Mouse (Mus musculus) heart, postnatal 25 days (tissue): ENCODE data around the gene Ldhc. TPM values are rescaled to one million over a fixed set of nuclear protein-coding genes. Genes with fewer than 3 reads are reported as not detected.
"Not testable (repeated sequence)": the region's sequence is repeated elsewhere in the genome, so short reads cannot be mapped to it uniquely, and the experiment has no call there.

Experiments used
- DNase-seq: peaks from one replicate; pipeline ENCODE4 v3.0.0; 2022; ENCODE audit warnings: low spot score
- intact Hi-C: fragments of 180-260 bp; cut with DNase I; formaldehyde crosslinking; loops from one replicate; pipeline ENCODE4 v1.15.1; 2025
- total RNA-seq, 2 experiments: library from RNA; stranded (reverse); gene quantifications; 2 replicates each; pipeline ENCODE4 v1.2.3; 2021

Ldhc gene
- total RNA-seq, 2 experiments from 2014 or later, result not detected

DNA sequence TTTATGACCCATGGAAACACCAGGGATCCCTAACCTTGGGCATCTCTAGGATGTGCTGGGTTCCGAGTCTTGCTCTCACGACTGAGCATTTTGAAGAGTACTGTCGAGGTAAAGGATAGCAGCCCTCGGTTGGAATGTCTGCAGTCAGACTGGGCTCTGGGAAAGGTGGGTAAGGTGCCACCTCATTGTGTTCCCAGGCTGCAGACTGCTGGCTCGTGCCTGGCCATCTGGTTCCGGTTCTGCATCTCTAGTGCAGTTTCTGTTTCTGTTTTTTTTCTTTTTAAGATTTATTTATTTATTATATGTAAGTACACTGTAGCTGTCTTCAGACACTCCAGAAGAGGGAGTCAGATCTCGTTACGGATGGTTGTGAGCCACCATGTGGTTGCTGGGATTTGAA is 20.9 kb downstream of the Ldhc start:
- intact Hi-C loops, DNase-seq: not testable (repeated sequence)

DNA sequence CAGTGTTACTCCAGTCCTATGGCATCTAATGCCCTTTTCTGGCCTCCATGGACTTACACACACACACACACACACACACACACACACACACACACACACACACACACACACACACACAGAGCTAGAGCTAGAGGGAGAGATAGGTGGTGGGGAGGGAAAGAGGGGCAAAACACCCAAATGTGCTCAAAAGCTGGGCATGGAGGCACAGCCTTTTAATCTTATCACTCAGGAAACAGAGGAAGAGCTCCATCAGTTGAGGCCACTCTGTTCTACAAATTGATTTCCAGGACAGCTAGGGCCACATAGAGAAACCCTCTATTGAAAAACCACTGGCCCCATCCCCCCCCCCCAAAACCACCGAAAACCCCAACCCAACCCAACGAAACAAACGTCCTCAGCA is 22.3 kb downstream of the Ldhc start:
- DNase-seq, result no peak
- intact Hi-C loops, result no loop called here

DNA sequence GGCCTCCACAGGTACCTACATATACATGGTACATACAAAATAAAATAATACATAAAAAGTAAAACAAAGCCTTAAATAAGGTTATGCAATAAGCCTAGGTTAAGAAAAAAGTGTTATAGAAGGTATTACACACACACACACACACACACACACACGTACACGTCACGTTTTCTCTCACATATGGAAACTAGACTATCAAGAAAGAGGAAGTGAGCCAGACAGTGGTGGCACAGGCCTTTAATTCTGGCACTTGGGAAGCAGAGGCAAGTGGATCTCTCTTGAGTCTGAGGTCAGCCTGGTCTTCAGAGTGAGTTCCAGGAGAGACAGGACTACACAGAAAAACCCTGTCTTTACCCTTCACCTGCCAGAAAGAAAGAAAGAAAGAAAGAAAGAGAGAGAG is 34.5 kb downstream of the Ldhc start:
- intact Hi-C loops, result no loop called here
- no peak for DNase-seq

DNA sequence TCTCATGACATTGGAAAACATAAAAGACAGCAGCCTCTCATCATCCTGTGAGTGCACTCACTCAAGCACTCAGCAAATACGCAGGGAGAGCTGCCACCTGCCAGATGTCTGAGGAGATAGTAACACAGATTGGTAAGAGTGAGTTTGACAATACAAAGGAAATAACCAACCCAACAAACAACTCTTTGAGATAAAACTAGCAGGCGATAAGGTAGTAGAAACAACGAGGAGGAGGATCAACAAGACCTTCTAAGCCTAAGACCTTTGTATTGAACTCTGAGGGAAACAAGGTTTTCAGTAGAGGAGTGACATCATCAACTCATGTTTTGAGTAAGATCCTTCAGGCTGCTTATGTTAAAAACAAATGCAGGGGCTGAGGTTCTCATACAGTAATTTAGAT is 38.3 kb downstream of the Ldhc start:
- DNase-seq, result no peak
- intact Hi-C loops, result no loop called here

DNA sequence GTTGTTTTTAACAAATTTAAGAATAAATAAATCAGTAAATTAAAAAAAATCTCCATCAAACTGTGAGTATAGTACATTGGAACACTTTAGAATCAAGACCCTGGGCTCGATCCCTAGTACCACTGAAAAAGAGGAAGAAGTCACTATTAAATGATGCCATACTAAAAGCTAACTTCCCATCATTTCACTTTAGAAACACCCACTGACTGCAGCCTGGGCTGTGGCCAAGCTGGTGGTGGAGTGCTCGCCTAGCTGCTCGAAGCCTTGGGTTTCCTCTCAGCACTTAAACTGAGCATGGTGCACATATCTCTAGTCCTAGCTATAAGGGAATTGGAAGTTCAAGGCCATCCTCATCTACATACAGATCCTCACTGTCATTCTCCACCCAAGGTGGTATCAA is 50.2 kb downstream of the Ldhc start:
- DNase-seq, result no peak
- intact Hi-C loops, result no loop called here

DNA sequence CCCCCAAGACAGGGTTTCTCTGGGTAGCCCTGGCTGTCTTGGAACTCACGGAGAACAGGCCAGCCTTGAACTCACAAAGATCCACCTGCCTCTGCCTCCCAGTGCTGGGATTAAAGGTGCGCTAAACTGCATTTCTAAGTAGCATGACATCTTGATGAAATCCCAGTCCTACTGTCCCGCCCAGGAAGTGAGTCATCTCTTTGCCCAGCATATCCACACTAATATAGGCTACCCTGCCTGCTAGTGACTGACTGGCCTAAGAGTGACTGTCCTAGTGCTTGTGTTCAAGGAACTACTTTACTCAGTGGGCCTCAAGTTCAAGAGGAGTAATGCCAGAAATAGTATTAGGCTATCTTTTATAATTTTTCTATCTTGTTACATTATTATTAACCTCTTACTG is 55.4 kb downstream of the Ldhc start:
- no peak for DNase-seq
- intact Hi-C loops, result loop anchor here (5.0 kb wide), 1 partner anchor 64 kb away; no protein-coding TSS in a partner anchor

DNA sequence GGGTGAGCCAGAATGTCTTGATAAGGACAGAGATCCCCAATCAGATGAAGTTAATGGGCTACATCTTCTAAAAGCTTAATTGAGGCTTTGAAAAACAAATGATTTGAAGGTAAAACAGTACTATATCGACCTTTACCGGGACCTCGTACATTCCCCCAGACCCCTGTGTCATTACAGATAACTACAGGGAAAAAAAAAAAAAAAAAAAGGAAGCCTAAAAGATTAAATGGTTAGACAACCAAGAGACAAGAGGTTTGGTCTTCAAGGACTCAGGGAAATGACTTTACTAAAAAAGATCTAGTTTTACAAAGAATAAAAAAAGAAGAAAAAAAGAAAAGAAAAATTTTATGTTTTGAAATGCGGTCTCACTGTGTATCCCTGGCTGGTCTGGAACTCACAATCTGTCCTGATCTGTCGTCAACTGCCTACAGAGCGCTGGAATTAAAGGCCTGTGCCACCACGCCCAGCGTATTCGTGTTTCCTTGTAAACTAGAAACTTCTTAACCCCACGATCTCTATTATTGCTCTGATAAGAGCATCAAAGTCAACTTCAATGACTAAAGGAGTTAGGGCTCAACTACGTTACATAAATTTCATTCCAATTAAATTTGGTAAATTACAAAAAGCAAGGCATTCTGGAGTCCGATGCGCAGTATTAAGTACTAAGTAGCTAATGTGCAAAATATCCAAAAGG is 57.8 kb downstream of the Ldhc start:
- intact Hi-C loops, result loop anchor here (5.0 kb wide), 1 partner anchor 67 kb away; no protein-coding TSS in a partner anchor
- DNase-seq, result no peak

DNA sequence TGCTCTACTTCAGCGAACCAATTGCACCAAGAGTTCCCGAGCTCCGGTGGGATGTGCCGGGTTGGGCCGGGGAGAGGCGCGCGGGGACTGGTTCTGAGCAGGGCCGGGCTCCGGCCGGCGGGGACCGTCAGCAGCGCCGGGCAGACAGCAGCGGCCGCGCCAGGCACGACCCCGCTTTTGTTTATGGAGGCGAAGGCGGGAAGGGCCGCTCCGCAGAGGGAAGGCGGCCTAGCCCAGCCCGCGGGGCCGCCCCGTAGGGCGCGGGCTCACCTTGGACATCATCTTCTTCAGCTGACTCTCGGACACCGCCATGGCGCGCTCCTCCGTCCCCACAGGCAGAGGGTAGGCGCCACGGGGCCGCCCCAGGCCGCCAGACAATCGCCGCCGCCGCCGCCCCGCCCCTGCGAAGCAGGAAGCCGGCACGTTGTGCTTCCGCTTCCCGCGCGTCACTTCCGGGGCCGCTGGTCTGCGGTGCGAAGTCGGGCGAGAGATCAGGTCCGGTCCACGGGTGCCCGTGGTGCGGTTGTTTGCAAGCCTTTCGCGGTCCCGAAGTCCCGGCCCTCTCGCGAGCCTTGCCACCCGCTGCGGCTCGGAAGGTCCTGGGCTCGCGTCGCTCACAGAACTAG is 58.7 kb downstream of the Ldhc start, which contains the start of gene Tsg101:
TSS of gene Tsg101 (minus strand) at position 419 of the 626 bp plus-strand sequence.
- DNase-seq, result peak; percentile 88
- intact Hi-C loops, result loop anchor here (1.0 to 5.0 kb wide), 3 partner anchors 35 to 123 kb away; partner anchors contain the start of genes Gtf2h1 and Hps5

DNA sequence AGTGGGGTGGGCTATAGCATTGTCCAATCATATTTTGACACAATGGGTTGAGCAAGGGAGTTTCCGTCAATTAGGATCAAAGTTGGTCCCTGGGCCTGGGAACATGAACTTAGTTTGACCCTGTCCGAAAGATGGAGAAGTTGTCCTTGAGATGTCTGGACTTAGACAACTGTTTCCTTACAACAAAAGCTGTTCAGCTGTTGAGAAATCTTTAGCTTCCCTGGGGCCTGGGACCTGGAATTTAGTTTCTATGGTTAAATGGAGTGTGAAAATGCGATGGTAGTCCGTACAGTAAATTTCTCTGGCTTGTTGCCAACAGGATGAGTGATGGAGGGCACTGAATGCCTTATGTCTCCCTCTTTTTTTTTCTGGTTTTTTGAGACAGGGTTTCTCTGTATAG is 61.1 kb downstream of the Ldhc start:
- intact Hi-C loops, result no loop called here

More for the DNA sequence above, 61.1 kb downstream of the Ldhc start:
- no peak for DNase-seq

Other genes starting within 250 kb of the Ldhc start
- gene Sergef, start 221.4 kb upstream of the Ldhc start, total RNA-seq, result 1 to 10 TPM; 3.7 to 4.0 TPM
- gene Tph1, start 188.7 kb upstream of the Ldhc start, total RNA-seq, result not detected
- 1 to 10 TPM; 4.1 to 4.7 TPM for gene Saal1, start 150.5 kb upstream of the Ldhc start, total RNA-seq
- gene Saa3, start 145.5 kb upstream of the Ldhc start, total RNA-seq, result 1 to 10 TPM in 1 of 2 experiments, under 1 TPM in 1; 0.53 to 2.4 TPM
- not detected for gene Saa4, start 128.6 kb upstream of the Ldhc start, total RNA-seq
- not detected for gene Saa1, start 118.2 kb upstream of the Ldhc start, total RNA-seq
- gene Saa2, start 109.4 kb upstream of the Ldhc start, total RNA-seq, result not detected
- gene Hps5, start 65.1 kb upstream of the Ldhc start, total RNA-seq, result 10 to 100 TPM in 1 of 2 experiments, 1 to 10 TPM in 1; 8.6 to 10.5 TPM
- 10 to 100 TPM; 15.7 to 16.9 TPM for gene Gtf2h1, start 65.1 kb upstream of the Ldhc start, total RNA-seq
- 100 to 1,000 TPM; 799 to 856 TPM for gene Ldha, start 19.7 kb upstream of the Ldhc start, total RNA-seq
- 10 to 100 TPM; 62.1 to 64.8 TPM for gene Tsg101, start 58.8 kb downstream of the Ldhc start, total RNA-seq
- gene Uevld, start 97.3 kb downstream of the Ldhc start, total RNA-seq, result 10 to 100 TPM in 1 of 2 experiments, 1 to 10 TPM in 1; 8.2 to 10.8 TPM
- gene Gm9999, start 122.4 kb downstream of the Ldhc start, total RNA-seq, result not detected
- 1 to 10 TPM; 7.3 to 7.9 TPM for gene Spty2d1, start 147.2 kb downstream of the Ldhc start, total RNA-seq
- gene Tmem86a, start 189.4 kb downstream of the Ldhc start, total RNA-seq, result 10 to 100 TPM; 23.7 to 31.8 TPM